Mouse (Mus musculus) kidney, adult 2 months (tissue): Measurements from ENCODE around the gene Wars2.

ENCODE experiments used
- CTCF ChIP-seq: fragments of 200-500 bp; conservative IDR thresholded peaks from 2 replicates; pipeline ENCODE4 v1.5.1; 2011; ENCODE audit warnings: low read depth, mild to moderate bottlenecking, control low read depth, low read length, moderate library complexity, mixed read lengths; ENCODE audit not compliant: insufficient read depth, insufficient read length
- POLR2A ChIP-seq: fragments of 200-500 bp; IDR thresholded peaks from one replicate; pipeline ENCODE4 v1.6.1; 2011; ENCODE audit warnings: low read depth, low read length, control low read depth

DNA sequence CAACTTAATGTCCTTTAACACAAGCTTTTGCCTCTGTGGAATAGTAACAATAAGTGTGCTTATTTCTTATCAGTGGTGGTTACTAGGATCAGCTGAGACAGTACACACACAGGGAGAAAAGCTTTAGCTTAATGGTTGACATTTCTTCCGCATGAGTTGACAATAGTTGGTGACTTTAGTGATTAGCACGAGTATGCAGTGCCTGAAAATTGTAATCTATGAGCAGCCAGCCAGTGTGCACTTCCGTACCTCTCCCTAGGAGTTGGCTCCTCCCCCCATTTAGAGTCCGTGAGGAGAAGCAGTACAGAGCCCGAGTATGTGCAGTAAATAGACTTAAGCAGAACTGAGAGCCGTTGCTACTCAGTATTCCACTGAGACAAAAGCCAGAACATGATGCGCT is 123.8 kb downstream of the Wars2 start:
- TF ChIP-seq POLR2A (no peak), CTCF (no peak)
